Mouse (Mus musculus) G1E (cell line): ENCODE data around the gene Figla.

Experiments
- CTCF ChIP-seq: IDR thresholded peaks from 2 replicates; pipeline ENCODE4 v1.5.1; 2012; ENCODE audit warnings: low read depth, low read length, inconsistent platforms, mixed read lengths
- GATA1 ChIP-seq: IDR thresholded peaks from 2 replicates; pipeline ENCODE4 v1.6.1; 2012; ENCODE audit warnings: borderline replicate concordance, low read length, inconsistent platforms, mixed read lengths
- POLR2AphosphoS5 ChIP-seq: IDR thresholded peaks from 2 replicates; pipeline ENCODE4 v1.6.1; 2012; ENCODE audit warnings: low read depth, low read length, inconsistent platforms; ENCODE audit not compliant: insufficient replicate concordance
- TAL1 ChIP-seq: conservative IDR thresholded peaks from 2 replicates; pipeline ENCODE4 v1.6.1; 2012; ENCODE audit warnings: low read depth, low read length, inconsistent platforms, mixed read lengths

- TF ChIP-seq CTCF: no peak
- no peak for TF ChIP-seq GATA1
- TF ChIP-seq POLR2AphosphoS5: no peak
- TF ChIP-seq TAL1: no peak
Observed at GRCm38 (mm10) chr6:86059151-86059853, 43.3 kb downstream of the Figla start.
